Mouse (Mus musculus) forebrain, embryonic 14.5 days (tissue): Measurements from ENCODE around the gene Mical3. TPM values are rescaled to one million over a fixed set of nuclear protein-coding genes. Genes with fewer than 3 reads are reported as not detected.

Experiments used
- ATAC-seq: fragments of 200-750 bp; cut with Nextera tagmentation; 2 replicates; pipeline ENCODE4 v1.8.0; 2017; ENCODE audit warnings: mild to moderate bottlenecking, moderate library complexity
- DNase-seq: peaks from one replicate; pipeline ENCODE4 v3.0.0-alpha.2; 2015; ENCODE audit warnings: low spot score
- H3K27ac ChIP-seq: fragments of 300-500 bp; sonication (generic); 2 replicates; pipeline ENCODE4 v1.5.1; 2014; ENCODE audit warnings: low read depth, mild to moderate bottlenecking, control low read depth, low read length, moderate library complexity
- H3K27me3 ChIP-seq: fragments of 300-500 bp; sonication (generic); replicated peaks from 2 replicates; pipeline ENCODE4 v1.6.1; 2014; ENCODE audit warnings: low read length, control low read depth, mixed read lengths; ENCODE audit not compliant: control insufficient read depth, insufficient read depth
- H3K36me3 ChIP-seq: fragments of 300-500 bp; sonication (generic); 2 replicates; pipeline ENCODE4 v1.6.1; 2014; ENCODE audit warnings: low read length, control low read depth; ENCODE audit not compliant: control insufficient read depth, insufficient read depth
- H3K4me1 ChIP-seq: fragments of 300-500 bp; sonication (generic); 2 replicates; pipeline ENCODE4 v1.6.1; 2014; ENCODE audit warnings: antibody characterized with exemption, low read length, control low read depth; ENCODE audit not compliant: control insufficient read depth, insufficient read depth
- H3K4me2 ChIP-seq: fragments of 300-500 bp; sonication (generic); 2 replicates; pipeline ENCODE4 v1.6.1; 2014; ENCODE audit warnings: mild to moderate bottlenecking, control low read depth, low read length
- H3K4me3 ChIP-seq: fragments of 300-500 bp; sonication (generic); 2 replicates; pipeline ENCODE4 v1.5.1; 2014; ENCODE audit warnings: low read depth, low read length, control low read depth
- H3K9ac ChIP-seq: fragments of 300-500 bp; sonication (generic); 2 replicates; pipeline ENCODE4 v1.6.1; 2014; ENCODE audit warnings: mild to moderate bottlenecking, low read length, control low read depth, moderate library complexity
- H3K9me3 ChIP-seq: fragments of 300-500 bp; sonication (generic); replicated peaks from 2 replicates; pipeline ENCODE4 v1.6.1; 2016; ENCODE audit warnings: low read length, control low read depth, mixed read lengths; ENCODE audit not compliant: control insufficient read depth
- WGBS: fragments of 180-500 bp; shearing (Covaris S2); extraction: QIAGEN DNeasy Blood & Tissue Kit; methylation state at CpG from one replicate; pipeline ENCODE4 v1.1.7; 2014; 5-methylcytosine and 5-hydroxymethylcytosine counted together
- polyA plus RNA-seq: library from polyadenylated mRNA; unstranded; fragments of >200 nt; fragmentation: Nextera tagmentation; extraction: Ambion mirVana; gene quantifications from 2 replicates; pipeline ENCODE4 v1.2.1, GENCODE M21; 2014

The Mical3 gene
- polyA plus RNA-seq, 1 experiment from 2014 or later, result 19.4 TPM

GRCm38 (mm10) chr6:121150126-121150525 is 19.3 kb upstream of the Mical3 start:
- Histone ChIP-seq H3K4me3 (no peak overlapping the region), H3K4me2 (no peak overlapping the region), H3K9me3 (no peaks in the 10 kb centered on the region), H3K9ac (no peak overlapping the region), H3K27ac (no peak overlapping the region), H3K36me3 (no peaks in the 10 kb centered on the region), H3K27me3 (no peaks in the 10 kb centered on the region), H3K4me1 (peaks cover 5% of the 10 kb centered on the region; the same call in 1 of the 2 replicates)
- WGBS, result 95% methylated on average over 8 of the region's 8 CpGs
- DNase-seq, result no peak
- ATAC-seq, result no peak

DNA sequence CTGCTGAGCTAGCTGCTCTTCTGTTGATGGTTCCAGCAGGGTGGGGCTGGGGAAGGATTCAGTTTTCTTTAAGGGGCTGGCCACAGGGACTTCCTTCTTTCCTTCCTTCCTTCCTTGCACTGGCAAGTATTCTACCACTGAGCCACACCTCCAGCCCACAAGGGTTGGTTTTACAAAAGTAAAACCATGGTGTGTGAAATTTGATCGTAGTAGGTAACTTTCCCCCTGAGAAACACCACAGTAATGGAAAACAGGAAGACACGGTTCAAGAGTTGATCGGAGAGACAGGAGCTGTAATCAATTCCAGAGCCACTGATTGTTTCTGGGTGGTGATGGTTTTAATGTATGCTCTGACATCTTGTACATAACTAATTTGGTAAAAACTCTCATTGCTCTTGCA is 18.6 kb upstream of the Mical3 start:
- no peaks in the 10 kb centered on the region for H3K36me3 ChIP-seq
- DNase-seq (no peak), ATAC-seq (no peak)
- H3K27me3 ChIP-seq, result no peaks in the 10 kb centered on the region
- H3K9ac ChIP-seq, result no peak overlapping the region
- 87% methylated on average over 3 of the region's 3 CpGs for WGBS
- no peak overlapping the region for H3K4me2 ChIP-seq
- H3K27ac ChIP-seq, result no peak overlapping the region
- H3K4me1 ChIP-seq, result peaks cover 5% of the 10 kb centered on the region; the same call in 1 of the 2 replicates
- no peaks in the 10 kb centered on the region for H3K9me3 ChIP-seq
- no peak overlapping the region for H3K4me3 ChIP-seq

- peaks cover 5% of the 10 kb centered on the region; the same call in 1 of the 2 replicates for H3K4me1 ChIP-seq
- no peak overlapping the region for H3K9ac ChIP-seq
- no peaks in the 10 kb centered on the region for H3K27me3 ChIP-seq
- ATAC-seq, result no peak
- H3K9me3 ChIP-seq, result no peaks in the 10 kb centered on the region
- H3K4me3 ChIP-seq, result no peak overlapping the region
- H3K27ac ChIP-seq, result no peak overlapping the region
- no peak for DNase-seq
- no peaks in the 10 kb centered on the region for H3K36me3 ChIP-seq
- WGBS, result 54% methylated on average over 3 of the region's 3 CpGs
- H3K4me2 ChIP-seq, result no peak overlapping the region
Measured at GRCm38 (mm10) chr6:121148360-121148759, 17.6 kb upstream of the Mical3 start.

DNA sequence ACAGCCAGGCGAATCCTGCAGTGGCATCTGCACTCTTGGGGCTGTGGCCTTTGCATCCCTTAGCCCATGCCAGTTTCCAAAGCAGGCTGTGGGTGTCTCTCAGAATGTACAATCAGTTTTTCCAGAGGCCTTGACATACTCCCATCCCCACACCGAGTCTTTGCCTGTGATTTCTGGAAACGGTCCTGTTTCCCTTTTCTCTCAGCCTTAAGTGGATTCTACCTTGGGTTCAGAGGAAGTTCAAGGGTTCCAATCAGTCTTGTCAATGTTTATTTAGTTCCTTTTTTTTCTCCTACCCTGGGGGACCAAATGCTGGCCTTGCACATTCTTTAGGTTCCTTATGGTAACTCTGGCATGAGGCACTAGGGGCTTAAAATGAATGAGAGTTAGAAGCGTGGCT is 16.0 kb upstream of the Mical3 start:
- H3K4me3 ChIP-seq, result no peak overlapping the region
- H3K27ac ChIP-seq, result no peak overlapping the region
- DNase-seq (no peak), ATAC-seq (no peak)
- no peaks in the 10 kb centered on the region for H3K9me3 ChIP-seq
- 66% methylated on average over 4 of the region's 4 CpGs for WGBS
- H3K4me2 ChIP-seq, result no peak overlapping the region
- no peaks in the 10 kb centered on the region for H3K36me3 ChIP-seq
- H3K9ac ChIP-seq, result no peak overlapping the region
- peaks cover 5% of the 10 kb centered on the region; the same call in 1 of the 2 replicates for H3K4me1 ChIP-seq
- H3K27me3 ChIP-seq, result no peaks in the 10 kb centered on the region

- Histone ChIP-seq H3K4me2 (no peak overlapping the region), H3K4me3 (no peak overlapping the region), H3K27me3 (no peaks in the 10 kb centered on the region), H3K27ac (no peak overlapping the region), H3K4me1 (peaks cover 5% of the 10 kb centered on the region; the same call in 1 of the 2 replicates), H3K9ac (no peak overlapping the region), H3K36me3 (no peaks in the 10 kb centered on the region), H3K9me3 (no peaks in the 10 kb centered on the region)
- ATAC-seq (no peak), DNase-seq (no peak)
- 46% methylated on average over 8 of the region's 8 CpGs for WGBS
Measured at GRCm38 (mm10) chr6:121145906-121146305, 15.1 kb upstream of the Mical3 start.

GRCm38 (mm10) chr6:121145010-121145604 is 14.3 kb upstream of the Mical3 start:
- no peaks in the 10 kb centered on the region for H3K9me3 ChIP-seq
- no peak for DNase-seq
- H3K9ac ChIP-seq, result no peak overlapping the region
- no peak overlapping the region for H3K27ac ChIP-seq
- WGBS, result 65% methylated on average over 13 of the region's 13 CpGs
- H3K27me3 ChIP-seq, result no peaks in the 10 kb centered on the region
- no peak overlapping the region for H3K4me3 ChIP-seq
- no peaks in the 10 kb centered on the region for H3K36me3 ChIP-seq
- ATAC-seq, result no peak
- peaks cover 5% of the 10 kb centered on the region; the same call in 1 of the 2 replicates for H3K4me1 ChIP-seq
- H3K4me2 ChIP-seq, result no peak overlapping the region

DNA sequence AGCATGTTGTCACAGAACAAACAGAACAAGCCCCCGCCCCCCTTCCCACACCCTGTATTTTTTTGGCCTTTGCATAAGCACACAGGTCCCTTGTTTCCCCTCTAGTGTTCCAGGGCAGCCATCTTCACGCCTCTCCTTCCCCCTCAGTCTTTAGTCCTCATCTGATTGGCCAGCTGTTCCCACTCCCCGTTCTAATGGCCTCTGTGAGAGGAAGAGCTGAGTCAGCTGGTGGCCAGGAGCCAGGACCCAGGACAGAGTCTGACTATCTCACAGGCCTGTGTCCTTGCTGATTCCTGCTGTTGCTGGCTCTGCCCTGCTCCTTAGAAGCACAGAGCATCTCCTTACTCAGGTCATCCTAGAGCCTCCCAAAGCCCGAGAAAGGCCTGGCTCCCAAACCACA is 13.3 kb upstream of the Mical3 start:
- H3K9me3 ChIP-seq, result no peaks in the 10 kb centered on the region
- H3K4me3 ChIP-seq, result no peak overlapping the region
- WGBS, result 53% methylated on average over 4 of the region's 4 CpGs
- no peak overlapping the region for H3K4me2 ChIP-seq
- peak; percentile 44; the same call in 1 of the 2 replicates for ATAC-seq
- peak; percentile 29 for DNase-seq
- H3K4me1 ChIP-seq, result peaks cover 5% of the 10 kb centered on the region; the same call in 1 of the 2 replicates
- no peaks in the 10 kb centered on the region for H3K36me3 ChIP-seq
- no peak overlapping the region for H3K27ac ChIP-seq
- no peaks in the 10 kb centered on the region for H3K27me3 ChIP-seq
- H3K9ac ChIP-seq, result no peak overlapping the region

DNA sequence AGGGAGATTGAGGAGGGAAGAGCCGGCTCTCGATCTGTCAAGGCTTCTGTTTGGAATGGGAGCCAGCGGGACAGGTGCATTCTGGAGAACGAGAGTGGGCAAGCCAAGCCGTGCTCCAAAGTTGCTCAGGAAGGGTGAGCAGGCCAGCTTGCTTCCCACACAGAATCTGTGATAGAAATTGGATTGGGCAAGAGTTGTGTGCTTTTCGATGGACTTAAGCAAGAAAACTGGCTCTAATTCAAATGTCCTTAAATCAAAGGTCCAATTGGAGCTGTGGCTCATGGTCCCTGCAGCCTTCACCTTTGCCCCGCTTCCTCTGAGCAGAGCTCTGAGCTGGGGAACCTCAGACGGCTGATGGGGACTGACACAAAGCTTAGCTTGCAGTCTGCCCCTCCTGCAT is 12.6 kb upstream of the Mical3 start:
- no peak overlapping the region for H3K4me3 ChIP-seq
- no peaks in the 10 kb centered on the region for H3K36me3 ChIP-seq
- 91% methylated on average over 8 of the region's 8 CpGs for WGBS
- no peak for ATAC-seq
- H3K9me3 ChIP-seq, result no peaks in the 10 kb centered on the region
- H3K27me3 ChIP-seq, result no peaks in the 10 kb centered on the region
- H3K4me2 ChIP-seq, result no peak overlapping the region
- H3K4me1 ChIP-seq, result peaks cover 5% of the 10 kb centered on the region; the same call in 1 of the 2 replicates
- no peak overlapping the region for H3K27ac ChIP-seq
- DNase-seq, result no peak
- no peak overlapping the region for H3K9ac ChIP-seq

- no peak overlapping the region for H3K27ac ChIP-seq
- DNase-seq (no peak), ATAC-seq (no peak)
- no peaks in the 10 kb centered on the region for H3K9me3 ChIP-seq
- peaks cover 5% of the 10 kb centered on the region; the same call in 1 of the 2 replicates for H3K4me1 ChIP-seq
- no peak overlapping the region for H3K9ac ChIP-seq
- no peaks in the 10 kb centered on the region for H3K36me3 ChIP-seq
- no peaks in the 10 kb centered on the region for H3K27me3 ChIP-seq
- H3K4me2 ChIP-seq, result no peak overlapping the region
- 68% methylated on average over 7 of the region's 7 CpGs for WGBS
- H3K4me3 ChIP-seq, result no peak overlapping the region
Measured at GRCm38 (mm10) chr6:121142298-121142697, 11.5 kb upstream of the Mical3 start.
